Mouse (Mus musculus) erythroblast, embryonic 14.5 days (primary cell): ENCODE measurements around the gene Mapk3. TPM values are rescaled to one million over a fixed set of nuclear protein-coding genes. Genes with fewer than 3 reads are reported as not detected.
A peak's percentile ranks its signal among the peaks of the same experiment; 100 is the strongest.

ENCODE experiments used
- H3K27me3 ChIP-seq: 2 replicates; pipeline ENCODE4 v1.6.1; 2012; ENCODE audit warnings: inconsistent platforms; ENCODE audit not compliant: control insufficient read depth
- H3K36me3 ChIP-seq: 2 replicates; pipeline ENCODE4 v1.6.1; 2012; ENCODE audit warnings: mild to moderate bottlenecking, inconsistent platforms; ENCODE audit not compliant: control insufficient read depth
- H3K4me1 ChIP-seq: 2 replicates; pipeline ENCODE4 v1.6.1; 2012; ENCODE audit warnings: inconsistent platforms; ENCODE audit not compliant: control insufficient read depth
- H3K4me3 ChIP-seq: replicated peaks from 2 replicates; pipeline ENCODE3; 2012; ENCODE audit warnings: moderate library complexity, mild to moderate bottlenecking, inconsistent platforms
- H3K9me3 ChIP-seq: 2 replicates; pipeline ENCODE4 v1.6.1; 2012; ENCODE audit warnings: low read length, inconsistent platforms, mixed read lengths; ENCODE audit not compliant: control insufficient read depth
- GATA1 ChIP-seq: IDR thresholded peaks from 2 replicates; pipeline ENCODE4 v1.6.1; 2012; ENCODE audit warnings: low read length, inconsistent platforms, mixed read lengths
- TAL1 ChIP-seq: IDR thresholded peaks from 3 replicates; pipeline ENCODE4 v1.6.1; 2012; ENCODE audit warnings: low read length, inconsistent platforms, mixed read lengths
- polyA plus RNA-seq: library from polyadenylated mRNA; stranded (reverse); fragments of >175 nt; gene quantifications from 2 replicates; pipeline ENCODE4 v1.2.3, GENCODE M21; 2012

Mapk3 gene
- polyA plus RNA-seq, 1 experiment: 16.3 TPM

DNA sequence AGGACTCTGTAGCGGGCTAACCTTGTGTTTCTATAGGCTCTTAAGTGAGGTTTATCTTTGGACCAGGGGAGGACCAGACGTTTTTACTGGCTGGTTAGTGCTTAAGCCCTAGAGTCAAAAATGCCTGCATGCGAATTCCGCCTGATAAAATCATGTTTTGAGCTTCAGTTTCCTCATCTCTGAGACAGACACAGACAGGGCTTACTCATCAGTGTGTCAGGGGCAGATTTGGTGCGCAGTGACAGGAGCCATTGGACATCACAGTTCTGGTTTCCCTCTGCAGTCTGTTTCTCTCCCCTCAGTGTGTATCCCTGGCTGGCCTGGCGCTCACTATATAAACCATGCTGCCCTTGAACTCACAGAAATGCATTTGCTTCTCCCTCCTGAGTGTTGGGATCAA, 43.8 kb downstream of the Mapk3 start:
- Histone ChIP-seq H3K4me1 (peaks cover 55% of the 10 kb centered on the region), H3K4me3 (no peak overlapping the region), H3K9me3 (no peaks in the 10 kb centered on the region)

DNA sequence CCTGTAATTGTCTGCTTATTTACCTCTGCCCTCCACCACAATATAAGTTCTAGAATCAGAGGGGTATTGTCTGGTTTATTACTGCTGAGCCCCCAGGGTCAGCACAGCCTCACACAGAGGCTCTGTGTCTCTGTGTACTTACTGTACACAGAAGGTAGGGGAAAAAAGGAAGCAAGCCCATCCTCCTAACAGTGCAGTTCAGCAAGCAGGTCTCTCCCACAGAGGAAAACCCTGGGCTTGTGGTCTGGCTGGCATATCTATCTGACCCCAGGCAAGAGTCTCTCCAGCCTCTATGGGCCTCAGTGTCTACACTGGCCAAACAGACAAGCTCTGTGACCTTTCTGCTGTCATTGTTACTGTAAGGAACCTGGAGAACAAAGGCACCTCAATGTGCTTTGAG, 44.4 kb downstream of the Mapk3 start:
- Histone ChIP-seq H3K36me3 (peaks cover 21% of the 10 kb centered on the region), H3K27me3 (no peaks in the 10 kb centered on the region), H3K4me1 (peaks cover 55% of the 10 kb centered on the region), H3K4me3 (no peak overlapping the region), H3K9me3 (no peaks in the 10 kb centered on the region)
- TF ChIP-seq TAL1: no peak

More for the DNA sequence above, 43.8 kb downstream of the Mapk3 start:
- Histone ChIP-seq H3K27me3 (no peaks in the 10 kb centered on the region), H3K36me3 (peaks cover 21% of the 10 kb centered on the region)
- TF ChIP-seq TAL1 (no peak), GATA1 (no peak)

- Histone ChIP-seq H3K9me3 (no peaks in the 10 kb centered on the region), H3K27me3 (no peaks in the 10 kb centered on the region), H3K36me3 (peaks cover 21% of the 10 kb centered on the region), H3K4me1 (peaks cover 51% of the 10 kb centered on the region), H3K4me3 (no peak overlapping the region)
- TF ChIP-seq GATA1 (no peak), TAL1 (no peak)
Observed at GRCm38 (mm10) chr7:126806956-126807355, 47.6 kb downstream of the Mapk3 start.

DNA sequence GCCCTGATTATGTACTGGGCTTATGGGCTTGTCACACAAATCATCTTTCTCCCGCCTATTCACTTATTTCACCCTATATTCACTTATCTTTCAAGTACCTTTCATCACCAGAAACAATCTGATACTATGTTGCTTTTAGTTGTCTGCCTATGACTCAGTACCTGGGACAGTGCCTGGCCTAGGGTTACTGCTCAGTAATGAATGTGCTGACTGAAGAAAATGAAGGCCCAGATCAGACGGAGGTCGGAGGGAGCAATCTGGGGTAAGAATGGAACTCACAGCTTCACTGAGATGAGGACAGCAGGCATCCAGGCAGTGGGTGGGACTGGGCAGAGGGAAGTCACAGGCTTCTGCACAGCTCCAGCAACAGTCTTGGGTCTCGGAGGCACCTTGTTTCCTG, 48.0 kb downstream of the Mapk3 start:
- Histone ChIP-seq H3K27me3 (no peaks in the 10 kb centered on the region), H3K36me3 (peaks cover 18% of the 10 kb centered on the region), H3K4me3 (no peak overlapping the region), H3K9me3 (no peaks in the 10 kb centered on the region), H3K4me1 (peaks cover 46% of the 10 kb centered on the region)
- no peak for TF ChIP-seq GATA1
- no peak for TF ChIP-seq TAL1

- Histone ChIP-seq H3K9me3 (no peaks in the 10 kb centered on the region), H3K27me3 (0 out of 2 replicates have a peak, but pooled peaks cover 1% of the 10 kb centered on the region), H3K4me3 (peak overlapping the region; percentile 69), H3K36me3 (peaks cover 12% of the 10 kb centered on the region), H3K4me1 (peaks cover 37% of the 10 kb centered on the region)
- TF ChIP-seq TAL1 (no peak), GATA1 (no peak)
Observed at GRCm38 (mm10) chr7:126808703-126809455, 49.5 kb downstream of the Mapk3 start.

- H3K4me3 ChIP-seq: peak overlapping the region; percentile 69
- TF ChIP-seq TAL1 (no peak), GATA1 (no peak)
- no peaks in the 10 kb centered on the region for H3K9me3 ChIP-seq
- peaks cover 37% of the 10 kb centered on the region for H3K4me1 ChIP-seq
- peaks cover 6% of the 10 kb centered on the region; the same call in 1 of the 2 replicates for H3K27me3 ChIP-seq
- peaks cover 7% of the 10 kb centered on the region for H3K36me3 ChIP-seq
Observed at GRCm38 (mm10) chr7:126809723-126810369, 50.4 kb downstream of the Mapk3 start.

Other genes starting within 250 kb of the Mapk3 start
- gene Eif3c, start 193.2 kb upstream of the Mapk3 start, polyA plus RNA-seq: 5.1 and 6.2 TPM in 2 replicates
- 0.07 and 0.16 TPM in 2 replicates for gene Apobr, start 174.7 kb upstream of the Mapk3 start, polyA plus RNA-seq
- 0.14 and 0.22 TPM in 2 replicates for gene Cln3, start 173.8 kb upstream of the Mapk3 start, polyA plus RNA-seq
- not detected in 2 replicates for gene Il27, start 164.7 kb upstream of the Mapk3 start, polyA plus RNA-seq
- gene Nupr1, start 128.7 kb upstream of the Mapk3 start, polyA plus RNA-seq: 0.27 and 0.35 TPM in 2 replicates
- 4.0 and 6.3 TPM in 2 replicates for gene Sgf29, start 110.3 kb upstream of the Mapk3 start, polyA plus RNA-seq
- not detected in 2 replicates for gene Sult1a1, start 83.2 kb upstream of the Mapk3 start, polyA plus RNA-seq
- gene Bola2, start 64.2 kb upstream of the Mapk3 start, polyA plus RNA-seq: 14.2 and 14.8 TPM in 2 replicates
- 0.21 and 0.33 TPM in 2 replicates for gene Slx1b, start 63.8 kb upstream of the Mapk3 start, polyA plus RNA-seq
- gene Coro1a, start 51.8 kb upstream of the Mapk3 start, polyA plus RNA-seq: 1.5 and 2.4 TPM in 2 replicates
- 0.36 TPM in 1 of 2 replicates, not detected in the other for gene Gdpd3, start 6.7 kb downstream of the Mapk3 start, polyA plus RNA-seq
- gene Ypel3, start 17.4 kb downstream of the Mapk3 start, polyA plus RNA-seq: 156 and 161 TPM in 2 replicates
- 3.6 and 4.0 TPM in 2 replicates for gene Tbx6, start 21.9 kb downstream of the Mapk3 start, polyA plus RNA-seq
- 11.0 and 12.3 TPM in 2 replicates for gene Ppp4c, start 32.9 kb downstream of the Mapk3 start, polyA plus RNA-seq
- 0.02 TPM in 1 of 2 replicates, not detected in the other for gene Fam57b, start 38.1 kb downstream of the Mapk3 start, polyA plus RNA-seq
- gene 4930451I11Rik, start 72.0 kb downstream of the Mapk3 start, polyA plus RNA-seq: not detected in 2 replicates
- gene Doc2a, start 87.8 kb downstream of the Mapk3 start, polyA plus RNA-seq: not detected in 2 replicates
- gene Hirip3, start 102.4 kb downstream of the Mapk3 start, polyA plus RNA-seq: 24.2 and 26.7 TPM in 2 replicates
- 37.6 and 44.8 TPM in 2 replicates for gene Ino80e, start 102.8 kb downstream of the Mapk3 start, polyA plus RNA-seq
- 11.6 and 12.9 TPM in 2 replicates for gene Taok2, start 125.1 kb downstream of the Mapk3 start, polyA plus RNA-seq
- 1.1 and 1.5 TPM in 2 replicates for gene Tmem219, start 163.3 kb downstream of the Mapk3 start, polyA plus RNA-seq
- 0.68 and 0.79 TPM in 2 replicates for gene Kctd13, start 169.3 kb downstream of the Mapk3 start, polyA plus RNA-seq
- not detected in 2 replicates for gene Asphd1, start 190.0 kb downstream of the Mapk3 start, polyA plus RNA-seq
- 0.03 and 0.04 TPM in 2 replicates for gene Sez6l2, start 191.0 kb downstream of the Mapk3 start, polyA plus RNA-seq
- 12.0 and 13.0 TPM in 2 replicates for gene Cdipt, start 216.3 kb downstream of the Mapk3 start, polyA plus RNA-seq
- gene Cdiptos, start 216.5 kb downstream of the Mapk3 start, polyA plus RNA-seq: not detected in 2 replicates